Mouse (Mus musculus): ENCODE results near the gene Ccnb1.

DNA sequence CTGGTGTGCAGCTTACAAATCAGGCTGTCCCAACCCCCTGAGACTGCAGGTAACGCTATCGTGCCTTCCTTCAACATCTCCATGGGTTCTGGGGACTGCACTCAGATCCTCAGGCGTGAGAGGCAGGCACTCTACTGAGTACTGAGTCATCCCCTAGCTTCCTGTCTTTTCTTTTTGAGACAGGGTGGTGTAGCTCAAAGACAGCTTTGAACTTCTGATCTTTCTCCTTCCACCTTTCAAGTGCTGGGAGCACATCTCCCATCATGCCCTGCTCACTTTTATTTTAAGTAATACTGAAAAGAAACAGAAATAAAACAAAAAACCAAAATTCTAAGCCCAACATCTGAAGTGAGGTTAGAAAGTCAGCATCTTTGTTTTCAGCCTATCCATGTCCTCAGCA, 19.4 kb upstream of the Ccnb1 start:
- no peak for TF ChIP-seq CTCF (IDR thresholded peaks at IDR 0.05; ENCODE audit: borderline replicate concordance, extremely low read depth, insufficient read depth, insufficient read length)
- TF ChIP-seq POLR2A (IDR thresholded peaks at IDR 0.05; ENCODE audit: borderline replicate concordance, extremely low read depth, insufficient read depth, insufficient read length, poor library complexity, severe bottlenecking), result no peak

Measured in brain, embryonic 14.5 days (tissue).